Mouse (Mus musculus): Measurements from ENCODE around the gene Setd7.
"Not testable (repeated sequence)": the region's sequence is repeated elsewhere in the genome, so short reads cannot be mapped to it uniquely, and the experiment has no call there.

Setd7 gene

DNA sequence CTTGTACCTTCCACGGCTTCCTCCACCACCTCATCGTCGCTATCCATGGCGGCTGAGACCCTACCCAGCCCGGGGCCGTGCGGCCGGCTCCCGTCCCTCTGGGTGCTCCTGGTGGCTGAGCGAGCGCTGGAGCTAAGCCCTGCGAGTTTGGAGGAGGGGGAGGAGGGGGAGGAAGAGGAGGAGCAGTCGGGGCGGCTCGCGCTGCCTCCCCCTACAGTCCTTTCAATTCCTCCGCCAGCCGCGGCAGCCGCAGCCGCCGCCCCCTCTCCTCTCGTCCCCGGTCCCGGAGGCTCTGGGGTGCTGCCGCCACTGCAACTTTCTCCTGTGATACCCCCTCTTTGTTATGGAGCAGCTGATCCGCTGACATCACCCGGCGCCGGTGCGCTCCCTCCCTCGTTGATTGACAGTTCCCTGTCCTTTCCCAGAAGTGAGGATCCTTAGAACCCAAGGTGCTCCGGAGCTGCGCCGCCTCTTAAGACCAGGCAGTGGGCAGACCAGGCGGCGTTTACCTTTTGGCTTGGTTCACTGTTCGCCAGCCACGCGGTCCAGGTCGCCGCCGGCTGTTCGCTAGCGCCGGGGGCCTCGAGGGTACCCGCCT is at the start of gene Setd7:
TSS of gene Setd7 (minus strand) at position 369 of the 598 bp plus-strand sequence.
- DNase-seq, result peak; percentile 77

DNA sequence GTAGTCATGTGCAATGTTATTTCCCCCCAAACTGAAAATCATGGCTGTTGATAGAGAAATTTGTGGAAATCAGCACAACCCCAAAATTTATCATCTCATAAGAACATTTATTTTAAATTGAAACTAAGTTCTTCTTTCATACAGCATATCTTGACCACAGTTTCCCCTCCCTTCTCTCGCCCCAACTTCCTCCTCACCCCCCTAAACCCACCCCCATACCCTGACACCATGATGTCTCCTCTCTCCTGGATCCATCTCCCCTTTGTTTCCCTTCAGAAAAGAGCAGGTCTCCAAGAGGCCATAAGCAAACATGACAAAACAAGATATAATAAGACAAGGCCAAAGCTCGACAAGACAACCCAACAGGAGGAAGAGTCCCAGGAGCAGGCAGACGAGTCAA is 43.8 kb upstream of the Setd7 start:
- no peak for DNase-seq

DNA sequence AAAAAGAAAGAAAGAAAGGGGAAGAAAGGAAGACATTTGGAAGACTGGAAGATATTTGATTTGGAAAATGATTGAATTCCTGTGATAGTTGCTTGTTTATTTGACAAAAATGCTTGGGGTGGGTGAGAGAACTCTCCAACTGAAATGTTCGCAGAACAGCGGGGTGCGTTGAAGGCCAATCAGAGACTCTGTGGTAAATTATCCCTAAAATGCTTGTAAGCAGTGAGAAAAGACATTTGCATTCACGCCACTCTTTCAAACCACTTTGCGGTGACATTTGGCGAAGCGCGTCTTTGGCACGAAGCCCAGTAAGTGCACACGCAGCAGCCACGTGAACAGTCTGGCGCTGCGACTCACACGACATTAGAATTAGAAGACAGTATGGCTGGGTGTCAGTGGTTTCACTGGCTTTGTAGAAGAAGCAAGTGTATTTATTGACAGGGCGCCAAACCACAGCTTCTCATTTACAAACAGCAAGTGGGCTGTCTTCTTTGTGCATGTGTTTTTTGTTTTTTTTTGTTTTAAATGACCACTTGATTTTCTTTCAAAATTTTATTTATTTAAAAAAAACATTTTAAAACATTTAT is 43.1 kb upstream of the Setd7 start:
- DNase-seq, result peak; percentile 67 to 75

DNA sequence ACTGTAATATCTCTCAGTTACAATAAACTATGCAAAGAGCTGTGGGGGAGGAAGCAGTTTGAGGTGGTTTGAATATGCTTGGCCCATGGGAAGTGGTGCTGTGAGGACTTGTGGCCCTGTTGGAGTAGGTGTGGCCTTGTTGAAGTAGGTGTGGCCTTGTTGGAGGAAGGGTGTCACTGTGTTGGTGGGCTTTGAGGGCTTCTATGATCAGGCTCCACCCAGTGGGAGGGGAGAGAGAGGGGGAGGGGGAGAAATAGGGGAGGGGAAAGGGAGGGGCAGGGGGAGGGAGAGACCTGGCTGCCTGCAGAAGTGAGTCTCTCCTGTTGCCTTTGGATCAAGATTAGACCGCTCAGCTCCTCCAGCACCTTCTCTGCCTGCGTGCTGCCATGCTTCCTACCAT is 40.8 kb upstream of the Setd7 start:
- no peak for DNase-seq

DNA sequence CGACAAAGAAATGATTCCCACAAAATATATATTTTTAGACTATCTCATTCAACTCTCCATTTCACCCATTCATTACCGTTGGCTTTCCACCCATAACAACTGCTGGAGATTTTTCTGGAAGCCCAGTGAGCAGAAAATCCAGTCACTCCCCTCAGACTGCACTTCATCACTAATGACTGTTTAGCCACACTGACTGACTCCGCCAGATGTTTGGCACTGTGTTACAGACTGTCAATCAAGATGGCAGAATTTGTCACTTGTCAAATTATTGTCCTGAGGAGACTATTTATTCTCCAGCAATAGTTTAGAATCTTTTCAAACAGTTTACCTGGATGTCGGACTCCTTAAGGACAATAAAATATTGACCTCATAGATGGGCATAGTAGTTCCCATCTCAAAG is 40.0 kb upstream of the Setd7 start:
- DNase-seq, result no peak

DNA sequence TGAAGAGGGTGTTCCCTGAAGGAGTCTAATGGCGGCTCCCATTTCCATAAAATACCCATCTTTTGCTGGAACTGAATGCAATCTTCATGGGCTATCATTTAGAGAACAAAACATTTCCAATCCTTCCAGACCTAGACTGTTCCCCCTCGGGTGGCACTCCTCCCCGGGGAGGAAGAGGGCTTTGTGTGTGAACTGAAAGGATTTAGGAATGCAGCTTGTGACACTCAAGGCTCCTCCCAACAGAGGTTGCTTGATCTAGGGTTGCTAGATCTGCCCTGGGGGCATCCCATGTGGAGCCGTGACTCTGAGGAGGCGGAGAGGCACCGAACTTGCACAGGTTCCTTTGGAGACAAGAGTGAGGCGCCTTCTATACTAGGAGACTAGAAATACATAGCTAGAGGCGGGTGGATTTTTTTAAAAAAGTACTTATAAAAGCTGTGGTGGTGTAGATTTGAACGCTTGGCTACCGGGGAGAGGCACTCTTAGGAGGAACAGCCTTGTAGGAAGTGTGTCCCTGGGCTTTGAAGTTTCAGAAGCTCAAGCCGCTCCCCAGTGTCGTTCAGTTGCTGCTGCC is 38.5 kb upstream of the Setd7 start:
- DNase-seq, result no peak

DNA sequence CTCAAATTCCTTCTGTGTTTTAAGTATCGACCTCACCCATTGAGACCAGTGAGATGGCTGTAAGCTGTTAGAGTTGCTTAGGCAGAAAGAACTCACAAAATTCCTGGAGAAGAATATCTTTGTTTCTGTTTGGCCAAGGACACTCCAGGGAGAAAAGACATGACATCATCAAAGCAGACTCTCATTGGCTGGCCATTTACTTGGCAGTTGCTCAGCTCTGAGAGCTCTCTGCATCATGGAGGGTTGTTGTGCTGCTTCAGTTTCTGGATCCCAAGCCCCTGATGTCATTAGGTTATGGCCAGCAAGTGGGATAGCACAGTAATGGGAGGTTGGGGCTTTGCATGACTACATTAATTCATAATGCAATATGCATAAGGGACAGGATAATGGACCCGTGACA is 35.9 kb upstream of the Setd7 start:
- DNase-seq, result no peak

DNA sequence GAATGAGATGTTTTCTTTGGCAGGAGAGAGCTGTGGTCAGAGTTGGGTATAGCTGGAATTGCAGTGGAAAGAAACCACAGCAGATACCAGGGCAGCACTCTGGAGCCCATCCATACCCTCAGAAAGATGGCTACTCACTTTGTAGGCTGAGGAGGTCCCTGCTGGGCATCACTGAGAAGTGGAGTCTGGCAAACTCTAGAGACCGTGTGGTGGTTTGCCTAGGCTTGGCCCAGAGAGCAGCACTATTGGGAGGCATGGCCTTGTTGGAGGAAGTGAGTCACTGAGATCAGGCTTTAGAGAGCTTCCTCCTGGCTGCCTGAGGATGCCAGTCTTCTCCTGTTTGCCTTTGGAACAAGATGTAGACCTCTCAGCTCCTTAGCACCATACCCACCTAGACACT is 32.8 kb upstream of the Setd7 start:
- DNase-seq, result no peak

DNA sequence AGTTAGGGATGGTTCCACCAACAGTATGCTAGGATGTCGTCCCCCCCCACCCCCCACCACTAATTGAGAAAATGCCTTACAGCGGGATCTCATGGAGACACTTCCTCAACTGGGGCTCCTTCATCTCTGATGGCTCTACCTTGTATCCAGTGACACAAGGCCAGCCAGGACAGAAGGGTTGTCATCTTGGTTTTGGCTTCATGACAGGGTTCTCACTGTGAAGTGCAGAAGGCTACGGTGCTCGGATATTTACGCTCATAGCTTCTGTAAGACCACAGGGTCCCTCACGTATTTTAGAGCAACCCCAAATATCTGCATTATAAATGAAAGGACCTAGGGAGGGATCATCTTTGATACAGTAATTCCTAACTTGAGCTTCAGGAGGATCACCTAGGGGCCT is 30.9 kb upstream of the Setd7 start:
- no peak for DNase-seq

DNA sequence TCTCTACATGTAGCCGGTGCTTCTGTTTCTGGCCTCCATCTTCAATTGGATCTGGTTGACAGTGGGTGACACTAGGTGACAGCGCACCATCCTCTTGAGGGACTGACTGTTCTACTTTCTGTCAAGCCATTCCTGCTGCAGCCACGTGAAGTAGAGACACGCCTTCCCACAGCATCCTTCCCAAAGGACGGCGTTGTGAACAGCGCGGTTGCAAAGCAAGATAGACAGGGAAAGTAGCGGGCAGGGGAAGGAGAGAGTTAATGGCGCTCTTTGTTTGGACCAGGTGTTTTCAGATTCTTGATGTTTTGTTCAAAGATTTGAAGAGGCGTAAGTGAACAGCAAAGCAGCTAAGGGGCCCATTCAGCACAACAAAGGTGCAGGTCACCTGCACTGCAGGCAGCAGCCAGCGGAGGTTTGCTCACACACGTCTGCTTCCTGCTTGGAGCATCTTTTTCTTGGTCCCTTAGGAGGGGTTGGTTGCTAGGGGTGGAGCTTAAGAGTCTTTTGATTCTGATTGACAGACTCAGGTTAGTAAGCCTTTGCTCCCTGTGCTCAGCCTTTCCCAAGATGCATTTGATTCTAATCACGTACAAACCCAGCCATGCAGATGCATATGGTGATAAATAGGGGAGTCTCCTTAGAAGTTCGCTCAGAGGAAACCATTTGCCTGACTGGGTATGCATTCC is 29.7 kb upstream of the Setd7 start:
- DNase-seq, result no peak

DNA sequence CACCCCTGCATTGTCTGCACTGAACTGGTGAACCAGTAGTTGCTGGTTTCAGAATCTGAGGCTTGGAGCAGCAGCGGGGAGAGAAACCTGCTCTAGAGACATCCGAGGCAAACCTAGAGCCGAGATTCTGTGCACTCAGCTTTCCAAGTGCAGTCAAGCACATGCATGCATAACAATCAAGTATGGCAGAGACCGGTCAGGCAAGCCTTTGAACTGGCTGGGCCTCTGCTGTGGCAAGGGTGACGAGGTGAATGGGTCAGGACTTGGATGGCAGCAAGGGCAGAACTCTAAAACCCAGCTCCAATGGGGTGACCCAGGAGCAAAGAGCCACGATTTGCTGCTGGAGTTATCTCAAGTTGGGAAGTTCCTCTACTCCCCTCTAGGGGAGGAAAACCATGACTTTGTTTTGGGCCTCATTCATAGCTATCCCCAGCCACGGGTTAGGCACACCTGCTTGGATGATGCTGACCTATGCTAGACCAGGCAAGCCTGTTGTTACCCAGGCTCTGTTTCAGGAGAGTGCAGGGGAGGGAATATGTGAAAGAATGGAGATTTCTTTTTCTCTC is 27.1 kb upstream of the Setd7 start:
- DNase-seq, result no peak

DNA sequence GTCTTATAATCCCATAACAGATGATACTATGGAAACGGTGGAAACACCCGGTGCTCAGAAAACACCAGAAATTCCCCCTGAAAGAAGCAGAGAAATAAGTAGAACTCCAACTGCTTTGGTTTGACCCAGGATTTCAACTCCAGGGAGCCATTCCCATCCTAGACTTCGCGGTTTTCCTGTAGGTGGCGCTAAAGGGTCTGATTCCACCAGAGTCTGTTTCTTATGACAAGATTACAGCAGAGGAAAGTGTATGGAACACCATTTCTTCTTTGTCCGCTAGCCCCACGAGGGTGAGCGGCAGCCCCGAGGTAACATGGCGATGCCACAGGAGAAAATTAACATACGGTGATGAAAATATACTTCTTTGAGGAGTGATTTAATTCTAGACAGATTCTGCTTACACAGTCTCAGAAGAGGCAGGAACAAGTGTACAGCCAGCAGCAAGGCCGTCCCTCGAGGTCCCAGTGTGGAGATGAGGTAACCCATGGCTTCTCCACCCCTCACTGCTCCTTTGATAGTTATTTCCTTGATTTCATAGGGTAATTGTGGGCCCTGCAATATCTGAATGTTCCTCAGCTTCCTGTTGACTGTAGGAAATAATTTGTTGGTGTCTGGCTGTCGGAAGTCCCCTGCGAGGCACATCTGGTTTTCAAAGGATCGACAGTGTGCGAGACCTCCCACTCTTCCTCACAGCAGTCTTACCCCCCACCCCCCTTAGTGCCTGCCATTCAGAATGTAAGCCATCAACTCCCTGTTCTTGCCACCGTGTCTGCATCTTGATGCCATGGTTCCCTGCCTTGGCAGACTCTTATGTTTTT is 23.1 kb upstream of the Setd7 start:
- peak; percentile 79 to 87 for DNase-seq

DNA sequence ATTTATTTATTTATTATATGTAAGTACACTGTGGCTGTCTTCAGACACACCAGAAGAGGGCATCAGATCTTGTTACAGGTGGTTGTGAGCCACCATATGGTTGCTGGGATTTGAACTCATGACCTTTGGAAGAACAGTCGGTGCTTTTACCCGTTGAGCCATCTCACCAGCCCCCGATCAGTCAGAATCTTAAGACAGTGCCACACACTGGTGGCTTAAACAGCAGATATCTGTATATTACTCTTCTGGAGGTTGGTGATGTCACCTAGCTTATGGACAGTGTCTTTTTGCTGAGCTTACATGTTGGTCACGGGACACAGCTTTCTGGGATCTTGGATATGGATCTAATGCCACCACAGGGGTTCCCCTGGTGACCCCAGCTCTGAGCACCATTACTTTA is 18.6 kb upstream of the Setd7 start:
- DNase-seq, result not testable (repeated sequence)

DNA sequence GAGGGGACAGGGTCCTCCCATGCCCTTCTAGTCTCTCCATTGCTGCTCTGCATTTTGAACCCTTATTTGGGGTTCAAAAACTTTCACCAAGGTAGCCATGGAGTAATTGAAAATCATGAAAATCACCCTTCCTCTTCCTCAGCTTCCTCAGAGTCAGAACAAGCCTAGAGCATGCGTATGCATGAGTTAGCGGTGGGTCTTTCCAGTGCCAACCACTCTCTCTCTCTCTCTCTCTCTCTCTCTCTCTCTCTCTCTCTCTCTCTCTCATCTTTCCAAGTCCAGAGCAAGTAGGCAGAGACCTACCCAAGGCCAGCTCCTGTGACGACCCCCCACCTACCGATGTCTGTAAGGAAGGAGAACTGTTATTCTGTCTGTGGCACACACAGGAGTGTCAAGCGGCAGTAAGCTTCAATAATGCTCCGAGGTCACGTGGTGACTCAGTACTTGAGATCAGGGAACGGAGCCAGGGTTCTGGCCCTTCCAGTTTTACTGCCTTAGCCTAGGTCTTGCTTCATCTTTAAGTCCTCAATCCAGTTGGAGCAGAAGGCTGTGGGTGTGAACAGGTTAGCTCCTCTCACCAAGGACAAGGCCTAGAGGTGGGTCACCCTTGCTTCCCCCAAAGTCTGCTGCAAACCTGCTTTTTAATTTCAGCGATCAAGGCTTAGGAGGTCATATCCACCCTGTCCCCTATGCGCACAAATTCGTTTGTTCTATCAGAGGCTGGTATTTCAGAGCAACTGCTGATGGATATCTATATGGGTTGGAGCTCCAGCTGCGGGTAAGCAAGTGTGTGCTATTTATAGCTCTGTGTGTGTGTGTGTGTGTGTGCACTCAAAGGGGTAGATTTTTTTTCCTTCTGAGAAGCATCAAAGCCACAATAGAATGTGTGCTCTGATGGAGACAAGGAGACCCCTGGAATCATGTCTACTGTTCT is 17.4 kb upstream of the Setd7 start:
- no peak for DNase-seq

DNA sequence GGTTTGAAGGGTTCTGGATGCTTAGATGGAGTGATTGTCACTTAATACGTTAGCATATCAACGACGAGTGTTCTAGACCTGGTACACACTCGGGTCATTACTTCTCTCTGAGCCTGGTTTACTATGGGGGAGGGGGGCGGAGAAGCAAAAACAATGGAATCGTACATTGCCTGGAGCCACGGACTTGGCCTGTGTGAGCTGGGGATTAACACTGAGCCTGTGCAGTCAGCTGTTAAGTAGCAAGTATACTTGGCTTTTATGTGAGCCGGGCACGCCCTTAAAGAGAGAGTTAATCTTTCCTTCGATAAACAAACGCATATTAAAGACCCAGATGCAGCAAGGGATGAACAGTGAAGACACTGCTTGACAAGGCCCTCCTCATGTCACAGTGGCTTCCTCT is 16.7 kb upstream of the Setd7 start:
- DNase-seq, result no peak

DNA sequence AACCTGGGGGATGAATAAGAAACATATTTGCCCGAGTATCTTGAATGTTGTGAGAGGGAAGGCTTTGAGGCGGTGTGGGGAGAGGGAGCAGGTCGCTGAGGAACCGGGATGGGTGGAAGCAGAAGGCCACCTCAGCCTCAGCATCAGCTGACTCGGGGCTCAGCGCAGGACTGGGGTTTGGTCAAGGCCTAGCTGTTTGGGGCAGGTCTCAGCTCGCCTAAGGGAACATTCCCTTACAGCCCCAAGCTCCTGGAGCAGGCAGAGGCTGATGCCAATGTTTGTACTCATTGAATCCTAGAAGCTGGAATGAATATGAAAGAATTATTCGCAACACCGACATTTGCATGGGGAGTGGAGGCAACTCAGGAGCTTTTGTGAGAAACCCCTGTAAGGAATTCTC is 13.2 kb upstream of the Setd7 start:
- DNase-seq, result no peak

DNA sequence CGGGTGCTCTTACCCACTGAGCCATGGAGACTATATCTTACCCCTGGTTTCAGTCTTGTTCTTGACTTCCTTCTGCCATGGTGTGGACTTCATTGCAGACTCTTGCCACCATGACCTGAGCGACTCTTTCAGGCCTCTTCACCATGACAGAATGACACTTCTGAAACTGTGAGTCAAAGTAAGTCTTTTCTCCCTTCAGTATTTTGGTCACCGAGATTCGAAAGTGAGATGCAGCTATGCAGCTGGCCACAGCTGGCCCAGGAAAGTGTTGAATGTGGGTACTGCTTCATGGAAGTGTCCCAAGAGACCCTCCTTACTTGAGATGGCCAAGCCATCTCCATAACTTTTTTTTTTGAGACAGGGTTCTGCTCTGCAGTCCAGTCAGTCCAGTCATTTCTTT is 9.5 kb upstream of the Setd7 start:
- DNase-seq, result no peak

DNA sequence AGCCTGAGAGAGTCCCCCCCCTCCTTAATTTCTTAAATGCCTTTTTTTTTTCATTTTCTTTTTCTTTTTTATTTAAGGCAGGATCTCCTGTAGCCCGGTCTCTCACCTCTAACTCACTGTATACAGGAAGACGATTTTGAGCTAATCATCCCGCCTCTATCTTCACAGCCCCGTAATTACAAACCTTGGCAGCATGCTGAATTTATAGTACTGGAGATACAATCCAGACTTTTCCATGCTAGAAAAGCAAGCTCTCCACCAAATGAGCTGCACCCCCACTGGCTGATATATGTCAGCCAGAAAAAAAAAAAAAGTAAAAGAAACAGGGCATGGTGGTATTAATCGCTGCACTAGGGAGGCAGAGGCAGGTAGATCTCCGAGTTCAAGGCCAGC is 1.3 kb upstream of the Setd7 start:
- DNase-seq, result no peak

DNA sequence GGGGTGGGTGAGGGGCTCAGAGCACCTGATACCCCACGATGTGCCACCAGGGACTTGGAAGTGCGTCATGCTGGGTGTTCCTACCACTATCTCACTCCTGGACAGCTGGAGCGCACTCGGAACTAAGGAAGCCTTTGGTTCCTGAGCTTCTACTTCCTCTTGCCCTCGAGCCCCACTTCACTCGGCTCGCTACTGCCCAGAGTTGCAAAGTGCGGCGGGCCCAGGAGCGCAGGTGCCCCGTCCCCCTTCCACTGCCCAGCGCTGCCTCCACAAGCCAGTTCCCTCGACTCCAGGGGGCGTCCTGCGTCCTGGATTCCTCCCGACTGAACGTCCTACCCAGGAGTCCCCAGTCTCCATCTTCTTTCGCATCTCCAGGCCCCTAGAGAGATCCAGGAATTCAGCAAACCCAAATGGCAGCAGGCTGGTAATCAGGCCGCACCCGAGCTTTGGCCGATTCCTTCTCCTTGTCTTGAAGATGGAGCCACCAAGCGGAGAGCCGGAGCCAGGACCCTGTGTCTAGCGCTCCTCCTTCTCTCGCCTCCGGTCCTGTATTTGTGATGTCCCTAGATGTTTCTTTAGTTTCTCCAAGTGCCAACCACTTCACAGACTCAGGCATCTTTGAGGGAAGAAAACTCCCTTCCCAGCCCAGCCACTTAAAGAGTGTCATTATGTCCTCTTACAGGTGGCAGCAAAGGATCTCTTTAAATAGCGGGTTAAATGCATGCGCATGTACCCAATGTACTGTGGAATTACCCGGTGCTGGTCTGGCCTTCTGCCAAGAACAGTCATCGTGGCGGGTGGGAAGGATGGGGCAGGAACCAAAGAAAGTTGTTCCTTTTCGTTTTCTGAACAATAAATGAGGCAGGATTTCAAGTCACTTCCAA is 672 bp upstream of the Setd7 start:
- peak; percentile 63 to 67 for DNase-seq

DNA sequence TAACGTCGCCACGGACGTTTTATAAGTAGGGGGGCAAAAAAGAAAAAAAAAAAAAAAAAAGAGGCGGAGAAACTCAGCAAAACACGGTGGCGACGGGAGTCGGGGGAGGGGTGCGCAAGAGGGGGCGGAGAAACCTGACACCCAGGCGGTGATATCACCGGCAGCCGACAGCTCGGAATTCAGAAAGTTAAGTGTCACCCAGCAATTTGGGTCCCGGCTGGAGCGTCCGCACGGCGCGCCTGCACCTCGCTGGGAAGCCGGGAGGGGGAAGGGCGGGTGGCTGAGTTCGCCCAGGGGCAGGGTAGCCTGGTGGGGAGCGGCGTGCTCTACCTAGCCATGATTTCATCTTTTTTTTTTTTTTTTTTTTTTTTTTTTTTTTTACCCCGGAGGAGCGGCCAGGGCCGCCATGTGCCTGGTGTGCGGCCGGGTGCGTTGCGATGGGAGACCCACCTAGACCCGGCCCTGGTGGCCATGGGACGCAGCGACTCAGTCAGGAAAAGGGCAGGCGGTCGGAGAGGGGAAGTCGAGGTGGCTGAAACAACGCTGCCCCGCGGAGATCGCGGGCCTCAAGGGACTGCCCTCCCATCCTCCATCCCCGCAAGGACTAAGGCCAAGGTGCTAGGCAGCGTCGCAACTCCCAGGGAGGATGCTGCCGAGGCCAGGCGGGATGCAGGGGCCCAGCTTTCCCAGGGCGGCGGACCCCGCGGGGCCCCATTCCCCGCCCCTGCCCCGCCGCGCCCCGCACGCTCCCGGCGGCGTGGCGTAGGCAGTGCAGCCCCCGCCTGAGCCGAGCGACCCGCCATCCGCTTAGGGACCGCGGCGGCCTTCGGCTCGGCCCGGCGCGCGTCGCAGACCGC is 857 bp downstream of the Setd7 start:
- peak; percentile 74 to 87 for DNase-seq

All from cerebellum, postnatal 36 days (tissue).